Mouse (Mus musculus): ENCODE results near the gene Cpn2. TPM values are rescaled to one million over a fixed set of nuclear protein-coding genes. Genes with fewer than 3 reads are reported as not detected.

Cpn2 gene
- not detected for total RNA-seq (2021)
- long read RNA-seq, experiment 1, result 0 reads
- long read RNA-seq, experiment 2, result 0 reads

DNA sequence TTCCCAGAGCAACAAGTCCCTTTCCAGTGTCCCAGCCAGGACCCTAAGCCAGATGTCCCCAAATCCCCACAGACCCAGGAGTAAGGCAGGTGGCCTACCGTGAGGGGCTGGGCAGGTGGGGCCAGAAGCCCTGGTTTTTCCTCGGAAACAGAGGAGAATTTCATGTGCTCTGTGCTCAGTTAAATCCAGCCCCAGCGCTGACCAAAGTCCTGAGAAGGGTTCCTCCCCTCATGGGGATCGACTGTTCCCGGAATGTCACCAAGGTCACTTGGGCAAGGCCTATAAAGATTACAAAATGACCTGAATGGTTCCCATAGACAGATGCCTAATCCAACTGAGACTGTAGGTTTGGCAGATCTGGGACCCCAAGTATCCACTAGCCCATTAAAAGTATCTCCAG lies at the start of gene Cpn2:
TSS of gene Cpn2 (minus strand) at position 141 of the 400 bp plus-strand sequence.
- intact Hi-C loops (cut with DNase I), result no loop called here
- no peak for DNase-seq

DNA sequence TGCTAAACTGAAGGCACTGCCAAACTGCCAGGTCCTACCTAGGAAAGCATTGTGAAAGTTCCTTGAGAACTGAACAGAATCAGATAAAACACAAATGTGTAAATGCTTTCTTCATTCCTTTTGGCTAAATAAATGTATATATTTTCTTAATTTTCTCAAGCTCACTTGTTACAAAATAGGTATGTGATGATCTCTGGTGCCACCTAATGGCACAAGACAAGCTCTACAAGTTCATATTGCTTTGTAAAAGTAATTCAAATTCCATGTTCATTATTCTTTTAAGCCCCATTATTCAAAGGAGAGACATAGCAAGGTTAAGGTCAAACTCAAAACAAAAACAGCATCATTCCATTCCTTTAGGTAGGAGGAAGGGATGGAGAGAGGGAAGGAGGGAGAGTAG lies 46.9 kb upstream of the Cpn2 start:
- intact Hi-C loops (cut with DNase I), result loop anchor here (2.0 kb wide), 1 partner anchor 61 kb away; no protein-coding TSS in a partner anchor
- DNase-seq, result no peak

DNA sequence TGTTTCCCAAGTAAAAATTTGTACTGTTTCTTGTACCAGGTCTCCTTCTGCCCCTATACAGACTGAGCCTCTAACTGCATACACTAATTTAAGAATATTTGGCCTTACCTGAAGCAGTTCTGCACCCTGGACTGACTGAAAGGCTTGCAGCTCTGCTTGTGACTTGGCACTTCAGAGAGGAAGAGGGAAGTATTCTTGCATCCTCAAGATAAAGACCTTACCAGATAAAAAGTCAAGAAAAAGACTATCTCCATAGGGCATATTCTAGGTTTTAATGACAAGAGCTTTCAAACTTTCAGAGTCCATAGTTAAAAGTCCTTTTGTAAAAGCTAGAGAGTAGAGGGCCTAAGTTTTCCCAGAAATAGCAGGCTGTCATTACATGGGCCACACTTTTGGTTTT lies 43.3 kb upstream of the Cpn2 start, which contains the start of gene Gp5:
TSS of gene Gp5 (minus strand) at position 133 of the 400 bp plus-strand sequence.
- no peak for DNase-seq

DNA sequence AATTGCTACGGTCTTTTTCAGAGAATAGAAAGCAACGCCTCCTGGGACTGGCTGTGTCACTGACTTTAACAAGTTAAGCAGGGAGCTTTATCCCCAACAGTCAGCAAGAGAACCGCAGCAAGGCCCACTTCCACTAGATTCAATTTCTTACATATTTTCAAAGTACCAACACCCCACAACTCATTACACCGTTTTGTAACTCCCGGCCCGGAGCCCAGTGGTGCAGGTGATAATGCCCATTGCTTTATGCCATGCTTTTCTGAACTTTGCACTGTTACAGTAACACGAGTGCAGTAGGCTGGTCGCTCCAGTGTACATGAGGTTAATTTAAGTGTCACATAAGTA lies 42.8 kb upstream of the Cpn2 start:
- intact Hi-C loops (cut with DNase I), result no loop called here
- DNase-seq, result no peak

More for the DNA sequence above, 43.3 kb upstream of the Cpn2 start, which contains the start of gene Gp5:
- intact Hi-C loops (cut with DNase I), result no loop called here

DNA sequence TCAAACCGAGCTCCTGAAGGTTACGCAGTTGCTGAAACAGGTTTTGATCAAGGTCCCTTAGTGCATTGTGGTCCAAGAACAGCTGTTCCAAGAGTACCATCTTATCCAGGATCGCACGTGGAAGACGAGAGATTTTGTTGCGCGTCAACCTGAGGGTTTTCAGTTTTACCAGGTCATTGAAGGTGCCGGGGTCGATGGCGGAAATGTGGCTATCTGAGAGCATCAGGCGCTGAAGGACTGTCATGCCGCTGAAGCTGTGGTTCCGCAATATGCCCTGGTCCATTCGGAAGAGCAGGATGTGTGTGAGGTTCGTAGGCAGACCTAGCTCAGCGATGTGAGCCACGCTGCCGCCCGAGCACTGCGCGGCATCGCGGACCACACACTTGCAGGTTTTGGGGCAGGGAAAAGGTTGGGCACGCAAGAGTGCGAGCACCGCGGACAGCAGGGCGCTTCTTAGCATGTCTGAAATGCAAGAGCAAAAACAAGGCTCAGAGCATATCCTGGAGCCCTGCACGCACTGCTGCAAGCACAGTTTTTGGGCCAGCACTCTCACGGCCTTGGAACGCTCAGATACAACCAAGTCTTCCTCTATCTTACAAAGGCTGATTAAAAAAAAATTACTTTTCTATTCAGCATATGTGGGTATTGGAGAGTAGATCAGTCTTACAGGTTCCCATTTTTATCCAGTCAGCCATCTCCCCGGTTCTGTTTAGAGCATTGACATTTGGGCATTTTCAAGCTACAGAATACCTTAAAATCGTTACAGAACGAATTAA lies 42.3 kb upstream of the Cpn2 start:
- DNase-seq, result no peak
- intact Hi-C loops (cut with DNase I), result no loop called here

DNA sequence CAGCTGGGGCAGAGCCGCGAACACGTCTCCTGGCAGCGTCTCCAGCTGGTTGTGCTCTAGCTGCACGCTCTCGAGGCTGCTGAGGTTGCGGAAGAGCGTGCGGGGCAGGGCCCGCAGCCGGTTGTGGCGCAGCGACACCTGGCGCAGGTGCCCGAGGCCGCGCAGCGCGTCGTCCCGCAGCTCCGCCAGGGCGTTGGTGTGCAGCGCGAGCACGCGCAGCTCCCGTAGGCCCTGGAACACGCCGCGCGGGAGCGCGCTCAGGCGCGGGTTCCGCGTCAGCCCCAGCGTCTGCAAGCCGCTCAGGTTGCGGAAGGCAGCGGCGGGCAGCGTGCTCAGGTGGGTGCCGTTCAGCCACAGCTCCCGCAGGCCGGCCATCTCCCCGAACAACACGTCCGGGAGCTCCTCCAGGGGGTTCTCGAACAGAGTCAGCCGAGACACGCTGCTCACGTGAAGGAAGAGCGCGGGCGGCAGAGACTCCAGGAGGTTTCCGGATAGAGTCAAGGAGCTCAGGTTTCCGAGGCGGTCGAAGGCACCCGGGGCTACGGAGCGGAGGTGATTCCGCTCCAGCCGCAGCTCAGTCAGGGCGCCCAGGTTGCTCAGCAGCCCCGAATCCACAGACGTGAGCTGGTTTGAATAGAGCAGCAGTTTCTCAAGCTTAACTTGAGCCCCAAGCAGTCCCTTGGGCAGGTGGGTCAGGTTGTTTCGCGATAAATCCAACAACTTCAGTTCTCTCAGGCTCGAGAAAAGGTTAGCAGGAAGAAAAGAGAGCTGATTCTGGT lies 41.5 kb upstream of the Cpn2 start:
- intact Hi-C loops (cut with DNase I), result no loop called here
- no peak for DNase-seq

DNA sequence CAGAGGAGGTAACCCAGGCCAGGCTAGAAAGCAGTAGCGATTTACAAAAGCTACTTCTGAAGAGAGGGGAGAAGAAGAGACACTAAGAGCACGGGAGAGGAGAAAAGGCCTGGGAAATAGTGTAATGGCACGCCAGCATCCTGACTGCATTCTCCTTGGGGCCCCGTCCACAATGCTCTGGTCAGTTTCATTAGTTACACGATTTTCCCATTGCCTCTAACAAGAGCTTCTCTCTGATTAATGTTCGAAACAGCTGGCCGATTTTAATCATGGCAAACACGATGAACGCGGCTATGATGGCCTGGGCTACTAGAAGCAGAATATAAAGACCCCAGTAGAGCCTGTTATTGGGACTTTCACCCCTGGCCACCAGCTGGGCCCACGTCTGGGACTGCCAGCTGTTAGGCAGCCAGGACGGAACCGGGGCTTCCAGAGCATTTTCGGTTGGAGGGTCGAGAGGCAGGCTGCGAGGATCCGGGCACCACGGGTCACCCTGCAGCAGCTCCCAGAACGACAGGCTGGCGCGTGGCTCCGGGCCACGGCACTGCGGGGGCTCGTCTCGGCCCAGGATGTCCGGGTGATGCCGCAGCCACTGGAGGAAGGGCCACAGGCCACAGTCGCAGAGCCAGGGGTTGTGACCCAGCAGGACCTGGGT lies 40.8 kb upstream of the Cpn2 start:
- no peak for DNase-seq
- intact Hi-C loops (cut with DNase I), result no loop called here

DNA sequence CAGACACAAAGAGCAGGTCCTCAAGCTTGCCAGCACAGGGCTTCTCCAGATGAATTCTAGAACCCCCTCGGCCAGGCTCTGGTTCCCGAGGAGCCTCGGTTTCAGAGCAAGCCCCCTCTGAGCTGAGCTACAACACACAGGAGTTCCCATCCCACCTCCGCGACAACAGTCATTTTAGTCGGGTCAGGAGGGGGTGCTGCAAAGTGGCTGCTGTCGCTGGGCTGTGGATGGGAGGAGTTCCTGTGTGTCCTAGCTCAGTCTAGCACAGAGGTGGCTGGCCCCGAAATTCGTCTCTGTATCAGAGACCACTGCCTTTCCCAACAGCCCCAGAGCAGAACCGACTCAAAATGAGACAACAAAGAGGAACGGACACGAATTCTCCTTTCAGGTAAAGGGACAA lies 40.0 kb upstream of the Cpn2 start:
- intact Hi-C loops (cut with DNase I), result no loop called here
- DNase-seq, result no peak

DNA sequence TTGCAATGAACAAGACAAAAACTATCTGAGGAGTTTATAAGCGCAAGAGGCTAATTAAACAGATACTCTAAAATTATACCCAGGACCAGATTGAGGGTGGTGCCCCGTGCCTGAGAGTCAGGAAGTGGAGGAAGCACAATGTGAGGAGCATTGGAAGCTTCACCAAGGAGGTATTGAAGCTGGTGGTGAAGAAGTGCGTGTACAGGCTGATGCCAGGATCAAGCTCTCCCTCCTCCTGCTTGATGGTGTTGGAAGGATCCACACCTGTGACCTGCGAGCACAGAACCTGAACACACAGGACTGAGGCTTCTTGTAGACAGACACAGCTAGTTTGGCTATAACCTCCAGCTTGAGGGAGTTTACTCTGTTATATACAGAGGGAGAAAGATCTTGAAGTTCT lies 38.8 kb upstream of the Cpn2 start:
- intact Hi-C loops (cut with DNase I), result no loop called here
- DNase-seq, result no peak

DNA sequence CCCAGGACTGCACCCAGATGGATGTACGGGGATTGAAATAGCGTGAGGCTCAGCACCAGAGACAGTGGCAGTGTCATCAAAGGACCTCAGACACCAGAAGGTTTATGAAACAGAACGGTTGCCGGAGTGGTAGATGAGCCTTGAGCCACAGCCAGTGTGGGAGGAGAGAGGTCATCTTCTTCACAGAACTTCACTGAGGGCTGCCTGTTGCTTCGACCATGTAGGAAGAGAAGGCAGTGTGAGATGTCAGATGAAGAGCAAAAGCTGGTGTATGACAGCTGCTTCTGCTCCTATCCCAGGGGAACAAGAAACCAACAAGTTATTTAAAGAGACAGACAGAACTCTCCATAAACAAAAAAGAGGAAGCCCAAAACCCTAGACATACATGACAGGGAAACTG lies 36.9 kb upstream of the Cpn2 start:
- DNase-seq, result no peak
- intact Hi-C loops (cut with DNase I), result no loop called here

DNA sequence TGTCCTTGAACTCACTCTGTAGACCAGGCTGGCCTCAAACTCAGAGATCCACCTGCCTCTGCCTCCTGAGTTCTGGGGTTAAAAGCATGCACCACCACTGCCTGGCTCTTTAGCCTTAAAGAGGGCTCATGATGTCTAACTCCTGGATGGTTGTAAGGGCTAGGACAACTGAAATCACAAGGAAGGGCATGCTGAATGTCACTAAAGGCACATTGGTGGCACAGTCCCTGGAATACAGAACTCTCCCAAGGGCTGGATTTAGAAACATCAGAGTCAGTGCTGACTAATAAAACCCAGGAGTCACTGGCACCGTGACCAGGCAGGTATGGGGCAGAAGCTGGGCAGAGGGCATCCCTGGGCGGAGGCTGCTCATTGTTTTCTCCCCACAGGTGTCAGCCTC lies 36.1 kb upstream of the Cpn2 start:
- intact Hi-C loops (cut with DNase I), result no loop called here
- DNase-seq, result no peak

DNA sequence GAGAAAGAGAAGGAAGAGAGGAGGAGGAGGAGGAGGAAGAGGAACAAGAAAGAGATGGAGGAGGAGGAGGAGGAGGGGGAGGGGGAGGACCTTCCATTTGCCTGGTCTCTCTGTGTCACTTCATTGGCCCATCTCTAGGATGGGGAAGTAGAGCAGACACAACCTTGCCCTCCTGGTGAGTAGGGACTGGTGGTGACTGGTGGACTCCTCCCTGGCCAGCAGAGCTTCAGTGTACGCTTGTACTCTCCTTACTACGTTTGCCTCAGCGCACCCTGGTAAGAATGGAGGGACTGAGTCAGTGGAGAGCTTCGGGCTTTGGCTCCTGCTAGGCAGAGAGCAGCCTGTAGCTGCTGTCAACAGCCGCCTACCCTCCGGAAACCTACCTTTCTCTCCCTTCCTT lies 35.4 kb upstream of the Cpn2 start:
- no peak for DNase-seq
- intact Hi-C loops (cut with DNase I), result no loop called here

DNA sequence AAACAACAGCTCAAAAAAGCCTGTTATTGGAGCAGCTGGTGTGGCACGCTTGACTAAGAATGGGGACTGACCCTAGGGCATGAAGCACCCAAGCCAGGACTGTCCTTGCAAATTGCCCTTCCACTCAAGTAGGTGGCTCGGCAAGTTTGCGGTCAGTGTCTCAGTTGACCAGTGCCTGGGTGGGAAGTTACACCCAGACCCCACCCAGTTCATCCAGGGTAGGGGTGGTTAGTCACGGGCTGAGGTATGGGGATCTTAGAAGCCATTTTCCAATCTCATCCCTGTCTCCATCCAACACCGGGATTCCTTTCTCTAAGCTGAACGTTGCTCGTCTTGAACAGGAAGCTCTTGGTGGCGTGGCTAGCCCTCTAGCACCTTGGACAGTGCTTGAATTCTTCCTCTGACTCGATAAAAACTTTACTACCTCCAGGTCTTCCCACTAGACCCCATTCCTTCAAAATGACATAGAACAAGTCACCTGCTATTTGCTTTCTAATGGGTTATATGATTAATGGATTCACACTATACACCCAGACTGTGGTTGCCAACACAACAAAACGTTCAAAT lies 32.5 kb upstream of the Cpn2 start:
- DNase-seq, result no peak
- intact Hi-C loops (cut with DNase I), result no loop called here

DNA sequence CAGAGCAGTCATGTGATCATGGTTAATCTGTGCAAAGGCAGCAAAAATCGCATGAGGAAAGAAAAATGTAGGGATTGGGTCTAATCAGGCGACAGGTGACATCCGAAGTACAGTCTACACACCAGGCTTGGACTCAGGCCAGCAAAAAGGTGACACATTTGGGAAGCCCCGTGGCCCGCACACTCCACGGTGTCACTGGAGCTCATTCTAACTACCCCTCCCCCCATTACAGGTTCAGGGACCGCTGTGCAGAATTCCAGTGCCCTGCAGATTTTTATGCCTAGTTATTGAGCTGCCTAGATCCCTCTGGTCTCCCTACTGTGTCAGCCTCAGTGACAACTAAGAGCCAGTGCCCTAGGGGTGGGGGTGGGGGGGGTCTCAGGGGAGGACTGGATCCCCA lies 30.2 kb upstream of the Cpn2 start:
- no peak for DNase-seq
- intact Hi-C loops (cut with DNase I), result no loop called here

DNA sequence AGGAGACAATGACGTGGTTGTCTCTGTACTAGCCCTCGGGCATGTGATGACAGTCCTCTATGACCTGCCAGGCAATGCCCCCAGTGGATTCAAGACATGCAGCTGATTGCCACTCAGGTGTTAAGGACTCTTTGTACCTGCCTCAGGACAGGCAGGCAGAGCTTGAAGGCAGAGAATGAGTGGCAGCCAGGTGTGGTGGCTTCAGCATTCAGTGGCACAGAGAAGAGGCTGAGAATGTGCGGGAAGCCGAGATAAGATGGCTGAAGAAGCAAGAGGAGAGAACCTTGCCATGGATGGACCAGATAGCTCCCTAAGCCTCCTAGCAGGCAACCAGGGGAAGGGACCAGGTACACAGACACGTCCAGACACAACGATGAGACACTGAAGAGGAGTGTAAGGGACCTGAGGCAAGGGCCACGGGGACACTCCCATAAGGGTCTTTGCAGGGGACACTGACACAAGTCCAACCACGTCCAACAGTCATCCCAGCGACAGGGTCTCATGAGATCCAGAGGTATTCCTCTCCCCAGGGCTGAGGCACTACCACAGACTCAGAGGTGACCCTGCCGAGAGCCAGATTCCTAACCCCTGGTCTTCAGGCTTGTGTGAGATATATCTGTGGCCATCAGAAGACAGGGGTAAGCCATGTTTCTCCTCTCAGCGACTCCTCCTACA lies 29.4 kb upstream of the Cpn2 start:
- intact Hi-C loops (cut with DNase I), result no loop called here
- DNase-seq, result no peak

DNA sequence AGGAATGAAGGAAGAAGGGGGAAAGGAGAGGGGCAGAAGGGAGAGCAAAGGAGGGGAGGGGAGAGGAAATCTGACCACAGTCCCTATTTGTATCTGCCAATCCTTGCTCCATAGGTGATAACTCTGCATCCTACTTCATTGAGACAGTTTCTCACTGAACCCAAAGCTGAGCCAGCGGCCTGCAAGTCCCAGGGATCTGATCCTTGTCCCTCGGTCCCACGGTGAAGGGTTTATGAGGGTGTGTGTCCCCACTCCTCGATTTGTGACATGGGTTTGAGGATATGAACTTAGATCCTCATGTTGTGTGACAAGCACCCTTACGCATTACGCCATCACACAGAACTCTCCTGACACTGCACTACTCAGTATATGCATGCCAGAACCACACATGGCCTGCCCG lies 27.8 kb upstream of the Cpn2 start:
- no peak for DNase-seq
- intact Hi-C loops (cut with DNase I), result no loop called here

DNA sequence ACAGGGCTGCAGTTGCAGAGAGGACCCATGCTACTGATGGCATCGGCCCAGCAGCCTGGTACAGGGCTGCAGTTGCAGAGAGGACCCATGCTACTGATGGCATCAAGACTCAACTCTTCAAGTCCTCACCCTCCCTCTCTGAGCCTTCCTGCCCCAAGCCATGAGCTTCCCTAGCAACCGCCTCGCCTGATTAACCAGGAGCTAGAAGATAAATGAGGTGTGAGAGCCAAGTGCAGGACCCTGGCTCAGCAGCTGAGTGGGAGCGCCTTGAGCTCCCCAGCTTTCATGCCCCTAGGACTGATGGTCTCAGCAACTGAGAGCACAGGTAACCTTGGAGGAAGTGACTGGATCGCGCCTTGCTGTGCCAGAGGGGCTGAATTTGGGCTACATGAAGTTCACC lies 23.1 kb upstream of the Cpn2 start:
- no peak for DNase-seq
- intact Hi-C loops (cut with DNase I), result no loop called here

DNA sequence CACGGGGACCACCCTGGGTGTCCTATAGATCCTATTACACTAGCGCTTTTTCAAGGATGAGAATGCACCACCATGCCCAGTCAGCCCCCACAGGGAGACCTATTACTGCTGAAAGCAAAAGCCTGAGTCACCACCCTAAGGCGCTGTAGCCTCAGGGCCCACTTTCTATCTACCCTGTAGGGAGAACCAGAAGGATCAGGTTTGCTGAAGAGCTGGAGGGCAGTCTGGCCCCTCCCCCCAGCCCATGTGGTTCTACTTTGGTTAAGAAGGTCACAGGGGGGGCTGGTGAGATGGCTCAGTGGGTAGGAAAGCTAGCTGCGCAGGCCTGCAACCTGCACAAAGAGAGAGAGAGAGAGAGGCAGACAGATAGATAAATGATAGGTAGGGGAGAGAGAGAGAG lies 18.4 kb upstream of the Cpn2 start:
- intact Hi-C loops (cut with DNase I), result no loop called here
- no peak for DNase-seq

DNA sequence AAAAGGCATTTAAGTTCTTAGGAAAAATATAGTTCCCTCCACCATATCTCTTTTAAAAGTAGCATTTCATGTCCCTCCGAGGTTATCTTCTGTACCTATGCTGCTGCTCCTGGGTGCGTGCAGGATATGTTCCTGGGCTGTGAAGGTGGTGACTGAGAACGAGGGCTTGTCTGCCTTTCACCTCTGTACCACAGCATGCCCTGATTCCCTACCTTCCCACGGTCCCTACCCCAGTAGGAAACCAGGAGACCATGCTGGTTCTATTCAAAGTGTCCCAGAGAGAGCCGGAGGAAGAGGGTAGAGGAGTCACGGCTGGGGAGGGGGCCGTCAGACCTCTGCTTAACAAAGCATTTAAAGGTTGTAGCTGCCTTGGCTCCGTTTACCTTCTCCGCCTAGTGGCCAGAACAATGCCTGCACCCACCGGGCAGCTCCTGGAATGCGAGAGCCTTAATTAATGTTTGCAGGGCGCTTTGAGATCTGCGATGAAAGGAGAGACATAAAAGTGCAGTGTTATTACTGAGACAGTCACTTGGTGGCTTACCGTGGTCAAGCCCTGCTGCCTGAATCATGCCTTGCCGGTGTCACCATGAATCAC lies 16.5 kb upstream of the Cpn2 start:
- DNase-seq, result no peak
- intact Hi-C loops (cut with DNase I), result no loop called here

DNA sequence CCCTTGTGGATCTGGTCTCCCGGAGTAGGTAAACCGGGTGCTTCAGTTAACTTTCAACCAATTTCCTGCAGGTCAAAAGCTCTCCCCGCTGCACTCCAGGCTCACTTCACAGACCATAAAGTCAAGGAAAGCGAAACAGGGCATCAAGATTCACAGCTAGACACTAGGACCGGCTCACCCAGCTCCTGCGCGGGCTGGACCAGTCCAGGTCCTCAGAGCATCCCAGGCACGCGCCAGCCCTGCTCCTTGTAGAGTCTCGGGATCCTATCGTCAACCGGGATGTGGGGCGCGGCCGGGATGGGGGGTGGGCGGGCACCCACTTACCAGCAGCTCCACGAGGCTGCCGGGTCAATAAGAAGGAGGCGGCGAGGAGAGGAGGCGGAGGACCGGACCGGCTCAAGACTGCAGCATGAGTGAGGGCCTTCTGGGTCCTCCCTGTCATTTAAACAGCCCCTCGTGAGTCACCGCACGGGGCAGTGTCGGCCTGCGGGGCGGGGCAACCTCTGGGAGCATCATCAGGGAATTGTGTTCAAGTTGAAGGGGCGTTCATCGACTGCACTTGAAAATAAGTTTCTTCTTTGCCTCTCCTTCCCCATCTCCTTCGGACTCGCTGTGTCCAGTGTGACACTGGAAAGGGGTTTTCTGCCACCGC lies 15.7 kb upstream of the Cpn2 start, which contains the start of gene Lrrc15:
TSS of gene Lrrc15 (minus strand) at position 413 of the 652 bp plus-strand sequence.
- intact Hi-C loops (cut with DNase I), result no loop called here
- no peak for DNase-seq
